Mouse (Mus musculus) heart, postnatal 0 days (tissue): ENCODE results near the gene Capn10. TPM values are rescaled to one million over a fixed set of nuclear protein-coding genes. Genes with fewer than 3 reads are reported as not detected.

ENCODE experiments used
- ATAC-seq: fragments of 200-750 bp; cut with Nextera tagmentation; 2 replicates; pipeline ENCODE4 v1.8.0; 2017; ENCODE audit warnings: low read depth, moderate number of reproducible peaks, moderate library complexity; ENCODE audit not compliant: insufficient read depth
- DNase-seq: peaks from one replicate; pipeline ENCODE4 v3.0.0-alpha.2; 2016; ENCODE audit warnings: low spot score
- H3K27ac ChIP-seq: fragments of 300-500 bp; sonication (generic); 2 replicates; pipeline ENCODE4 v1.5.1; 2014; ENCODE audit warnings: low read depth, mild to moderate bottlenecking
- H3K27me3 ChIP-seq: fragments of 300-500 bp; sonication (generic); 2 replicates; pipeline ENCODE4 v1.6.1; 2014; ENCODE audit warnings: low read length, mixed read lengths; ENCODE audit not compliant: control insufficient read depth, insufficient read depth
- H3K36me3 ChIP-seq: fragments of 300-500 bp; sonication (generic); replicated peaks from 2 replicates; pipeline ENCODE4 v1.6.1; 2014; ENCODE audit warnings: low read length, mixed read lengths; ENCODE audit not compliant: control insufficient read depth, insufficient read depth
- H3K4me1 ChIP-seq: fragments of 300-500 bp; sonication (generic); 2 replicates; pipeline ENCODE4 v1.6.1; 2014; ENCODE audit warnings: antibody characterized with exemption; ENCODE audit not compliant: control insufficient read depth, insufficient read depth
- H3K4me2 ChIP-seq: fragments of 300-500 bp; sonication (generic); 2 replicates; pipeline ENCODE4 v1.6.1; 2014; ENCODE audit warnings: low read depth, mild to moderate bottlenecking, low read length, moderate library complexity
- H3K4me3 ChIP-seq: fragments of 300-500 bp; sonication (generic); 2 replicates; pipeline ENCODE4 v1.5.1; 2014; ENCODE audit warnings: low read depth, low read length
- H3K9ac ChIP-seq: fragments of 300-500 bp; sonication (generic); replicated peaks from 2 replicates; pipeline ENCODE4 v1.6.1; 2014; ENCODE audit warnings: low read depth, low read length, mixed read lengths
- H3K9me3 ChIP-seq: fragments of 300-500 bp; sonication (generic); replicated peaks from 2 replicates; pipeline ENCODE4 v1.6.1; 2016; ENCODE audit warnings: low read length; ENCODE audit not compliant: control insufficient read depth
- CTCF ChIP-seq: IDR thresholded peaks from 2 replicates; pipeline ENCODE4 v1.5.1; 2016; ENCODE audit warnings: antibody characterized with exemption, control low read depth, low read depth
- EP300 ChIP-seq: IDR thresholded peaks from 2 replicates; pipeline ENCODE4 v1.6.1; 2016; ENCODE audit warnings: antibody characterized with exemption, low read depth
- WGBS: fragments of 180-500 bp; shearing (Covaris S2); extraction: QIAGEN DNeasy Blood & Tissue Kit; methylation state at CpG from one replicate; pipeline ENCODE4 v1.1.7; 2014; 5-methylcytosine and 5-hydroxymethylcytosine counted together
- polyA plus RNA-seq: library from polyadenylated mRNA; unstranded; fragments of >200 nt; fragmentation: Nextera tagmentation; extraction: Ambion mirVana; gene quantifications from 2 replicates; pipeline ENCODE4 v1.2.1, GENCODE M21; 2015
- total RNA-seq: library from RNA; depleted of rRNA; stranded (reverse); fragments of >200 nt; gene quantifications from 2 replicates; pipeline ENCODE4 v1.2.3, GENCODE M21; 2014; ENCODE audit warnings: low replicate concordance; rRNA removed

Gene Capn10
- total and polyA plus RNA-seq, 2 experiments from 2014 or later: 10.7 to 46.3 TPM

- no peak overlapping the region for H3K27ac ChIP-seq
- no peak overlapping the region for H3K4me2 ChIP-seq
- no peak overlapping the region for H3K9ac ChIP-seq
- TF ChIP-seq CTCF (no peak), EP300 (no peak)
- WGBS: 69% methylated on average over 6 of the region's 6 CpGs
- H3K4me1 ChIP-seq: no peaks in the 10 kb centered on the region
- H3K9me3 ChIP-seq: no peaks in the 10 kb centered on the region
- no peak overlapping the region for H3K4me3 ChIP-seq
- H3K27me3 ChIP-seq: no peaks in the 10 kb centered on the region
- no peak for ATAC-seq
- DNase-seq: no peak
- H3K36me3 ChIP-seq: no peaks in the 10 kb centered on the region
Observed at GRCm38 (mm10) chr1:92992214-92992855, 58.2 kb downstream of the Capn10 start.

- no peaks in the 10 kb centered on the region for H3K36me3 ChIP-seq
- no peak overlapping the region for H3K4me2 ChIP-seq
- TF ChIP-seq CTCF (no peak), EP300 (no peak)
- no peak overlapping the region for H3K27ac ChIP-seq
- 77% methylated on average over 2 of the region's 2 CpGs for WGBS
- ATAC-seq (no peak), DNase-seq (no peak)
- H3K9me3 ChIP-seq: no peaks in the 10 kb centered on the region
- H3K4me1 ChIP-seq: no peaks in the 10 kb centered on the region
- H3K9ac ChIP-seq: no peak overlapping the region
- H3K4me3 ChIP-seq: no peak overlapping the region
- H3K27me3 ChIP-seq: no peaks in the 10 kb centered on the region
Observed at GRCm38 (mm10) chr1:92992880-92993279, 58.7 kb downstream of the Capn10 start.

Other genes starting within 250 kb of the Capn10 start
- 201 and 227 TPM in 2 replicates for gene Gpc1, start 102.7 kb upstream of the Capn10 start, total RNA-seq
- gene Gpc1, start 102.7 kb upstream of the Capn10 start, polyA plus RNA-seq: 52.1 and 53.9 TPM in 2 replicates
- gene Ankmy1, start 31.5 kb upstream of the Capn10 start, total RNA-seq: not detected in 2 replicates
- gene Ankmy1, start 31.5 kb upstream of the Capn10 start, polyA plus RNA-seq: 0.10 TPM in 1 of 2 replicates, not detected in the other
- gene Dusp28, start 27.4 kb upstream of the Capn10 start, total RNA-seq: 23.5 and 26.8 TPM in 2 replicates
- 21.4 and 25.2 TPM in 2 replicates for gene Dusp28, start 27.4 kb upstream of the Capn10 start, polyA plus RNA-seq
- 73.2 and 89.0 TPM in 2 replicates for gene Rnpepl1, start 23.6 kb upstream of the Capn10 start, total RNA-seq
- gene Rnpepl1, start 23.6 kb upstream of the Capn10 start, polyA plus RNA-seq: 33.0 and 36.3 TPM in 2 replicates
- gene Gpr35, start 16.5 kb downstream of the Capn10 start, total RNA-seq: 0.23 and 0.85 TPM in 2 replicates
- 0.27 and 0.34 TPM in 2 replicates for gene Gpr35, start 16.5 kb downstream of the Capn10 start, polyA plus RNA-seq
- not detected in 2 replicates for gene Aqp12, start 72.0 kb downstream of the Capn10 start, total RNA-seq
- gene Aqp12, start 72.0 kb downstream of the Capn10 start, polyA plus RNA-seq: not detected in 2 replicates
- 15.6 and 16.4 TPM in 2 replicates for gene Kif1a, start 167.6 kb downstream of the Capn10 start, total RNA-seq
- 7.2 and 7.3 TPM in 2 replicates for gene Kif1a, start 167.6 kb downstream of the Capn10 start, polyA plus RNA-seq
- gene Agxt, start 200.9 kb downstream of the Capn10 start, total RNA-seq: 0.15 TPM in 1 of 2 replicates, not detected in the other
- 0.12 TPM in 1 of 2 replicates, not detected in the other for gene Agxt, start 200.9 kb downstream of the Capn10 start, polyA plus RNA-seq
- gene 2310007B03Rik, start 226.6 kb downstream of the Capn10 start, total RNA-seq: 0.76 TPM in 1 of 2 replicates, not detected in the other
- 0.07 and 0.29 TPM in 2 replicates for gene 2310007B03Rik, start 226.6 kb downstream of the Capn10 start, polyA plus RNA-seq
- gene Crocc2, start 234.3 kb downstream of the Capn10 start, total RNA-seq: 0.08 TPM in 2 replicates
- gene Crocc2, start 234.3 kb downstream of the Capn10 start, polyA plus RNA-seq: 0.34 and 0.48 TPM in 2 replicates